Mouse (Mus musculus) kidney, embryonic 14.5 days (tissue): Measurements from ENCODE around the gene C1qtnf3. TPM values are rescaled to one million over a fixed set of nuclear protein-coding genes. Genes with fewer than 3 reads are reported as not detected.

Source experiments
- ATAC-seq: fragments of 200-750 bp; cut with Nextera tagmentation; 2 replicates; pipeline ENCODE4 v1.8.0; 2017; ENCODE audit warnings: moderate number of reproducible peaks, mild to moderate bottlenecking, moderate TSS enrichment, moderate library complexity; ENCODE audit not compliant: low FRiP score, low TSS enrichment
- H3K27ac ChIP-seq: fragments of 300-500 bp; sonication (generic); 2 replicates; pipeline ENCODE4 v1.5.1; 2014; ENCODE audit warnings: low read depth, mild to moderate bottlenecking, low read length, moderate library complexity, mixed read lengths
- H3K27me3 ChIP-seq: fragments of 300-500 bp; sonication (generic); 2 replicates; pipeline ENCODE4 v1.6.1; 2014; ENCODE audit warnings: mild to moderate bottlenecking, low read length; ENCODE audit not compliant: control insufficient read depth, insufficient read depth
- H3K36me3 ChIP-seq: fragments of 300-500 bp; sonication (generic); 2 replicates; pipeline ENCODE4 v1.6.1; 2014; ENCODE audit warnings: low read length, mixed read lengths; ENCODE audit not compliant: control insufficient read depth, insufficient read depth
- H3K4me1 ChIP-seq: fragments of 300-500 bp; sonication (generic); 2 replicates; pipeline ENCODE4 v1.6.1; 2014; ENCODE audit warnings: low read length, mixed read lengths; ENCODE audit not compliant: control insufficient read depth, insufficient read depth
- H3K4me2 ChIP-seq: fragments of 300-500 bp; sonication (generic); replicated peaks from 2 replicates; pipeline ENCODE4 v1.6.1; 2014; ENCODE audit warnings: low read depth, mild to moderate bottlenecking, low read length
- H3K4me3 ChIP-seq: fragments of 300-500 bp; sonication (generic); 2 replicates; pipeline ENCODE4 v1.5.1; 2014; ENCODE audit warnings: mild to moderate bottlenecking, low read length
- H3K9ac ChIP-seq: fragments of 300-500 bp; sonication (generic); 2 replicates; pipeline ENCODE4 v1.6.1; 2014; ENCODE audit warnings: low read depth, mild to moderate bottlenecking, low read length, moderate library complexity
- H3K9me3 ChIP-seq: fragments of 300-500 bp; sonication (generic); 2 replicates; pipeline ENCODE4 v1.6.1; 2016; ENCODE audit warnings: low read length; ENCODE audit not compliant: control insufficient read depth
- WGBS: fragments of 180-500 bp; shearing (Covaris S2); extraction: QIAGEN DNeasy Blood & Tissue Kit; methylation state at CpG from one replicate; pipeline ENCODE4 v1.1.7; 2014; 5-methylcytosine and 5-hydroxymethylcytosine counted together
- polyA plus RNA-seq: library from polyadenylated mRNA; unstranded; fragments of >200 nt; fragmentation: Nextera tagmentation; extraction: Ambion mirVana; gene quantifications from 2 replicates; pipeline ENCODE4 v1.2.1, GENCODE M21; 2014

Gene C1qtnf3
- polyA plus RNA-seq, 1 experiment from 2014 or later: 8.1 TPM

DNA sequence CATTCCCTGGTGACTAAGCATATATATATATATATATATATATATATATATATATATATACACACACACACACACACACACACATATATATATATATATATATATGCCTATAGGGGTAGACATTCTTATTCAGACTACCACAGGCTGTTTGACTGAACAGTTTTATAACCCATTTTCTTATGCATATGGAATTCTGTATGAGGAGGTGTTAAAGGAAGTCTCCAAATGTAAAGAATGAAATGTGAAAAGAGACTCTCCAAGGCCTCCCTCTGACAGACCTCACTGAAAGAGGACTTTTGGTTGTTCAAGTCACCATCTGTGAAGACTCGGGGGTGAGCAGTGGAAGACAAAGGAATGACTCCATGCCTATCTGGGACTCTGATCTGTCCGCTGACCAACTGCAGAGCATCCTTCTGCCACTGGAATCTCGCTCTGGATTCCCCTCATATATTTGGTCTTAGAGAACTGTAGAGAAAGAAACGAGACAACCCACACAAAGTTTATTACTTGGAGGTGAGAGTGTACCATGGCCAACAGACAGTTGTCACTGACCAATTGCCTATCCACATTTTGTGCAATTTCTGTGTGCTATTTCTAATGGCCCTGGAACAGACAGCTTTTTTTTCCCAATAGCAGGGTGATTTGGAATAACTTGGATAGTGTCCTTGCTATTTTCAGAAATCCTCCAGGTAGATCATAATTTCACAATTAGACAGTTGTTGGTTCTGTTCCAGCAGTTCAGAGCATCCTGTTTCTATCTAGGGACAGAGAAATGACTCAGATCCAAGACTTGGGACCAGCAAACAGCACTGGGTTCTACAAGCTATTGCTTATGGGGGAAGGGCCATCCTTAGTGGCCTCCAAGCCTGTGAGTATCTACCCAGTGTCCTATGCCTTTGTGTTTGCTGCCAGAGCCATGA, 28.8 kb upstream of the C1qtnf3 start:
- no peaks in the 10 kb centered on the region for H3K4me1 ChIP-seq
- H3K4me3 ChIP-seq: no peak overlapping the region
- H3K27me3 ChIP-seq: no peaks in the 10 kb centered on the region
- H3K4me2 ChIP-seq: no peak overlapping the region
- no peak overlapping the region for H3K9ac ChIP-seq
- WGBS: 69% methylated on average over 4 of the region's 4 CpGs
- ATAC-seq: no peak
- H3K27ac ChIP-seq: no peak overlapping the region
- H3K9me3 ChIP-seq: no peaks in the 10 kb centered on the region
- no peaks in the 10 kb centered on the region for H3K36me3 ChIP-seq

DNA sequence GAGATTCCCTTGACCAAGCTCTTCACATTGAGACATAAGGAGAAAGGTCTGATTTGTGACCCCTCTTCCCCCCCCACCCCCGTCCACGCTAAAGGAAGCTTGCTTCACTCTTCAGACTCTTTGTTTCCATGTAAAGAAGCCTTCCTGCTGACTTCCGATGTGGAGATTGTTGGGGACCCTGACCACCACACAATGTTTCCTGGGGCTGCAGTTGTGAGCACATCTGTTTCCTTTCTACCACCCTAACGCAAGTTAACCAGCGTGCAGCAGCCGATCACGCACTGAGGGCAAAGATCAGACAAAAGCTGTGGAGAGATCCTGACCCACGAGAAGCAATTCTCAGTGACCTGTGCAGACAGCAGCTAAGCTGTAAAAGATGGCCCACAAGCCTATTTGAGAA, 24.8 kb upstream of the C1qtnf3 start:
- H3K27ac ChIP-seq: no peak overlapping the region
- no peak for ATAC-seq

DNA sequence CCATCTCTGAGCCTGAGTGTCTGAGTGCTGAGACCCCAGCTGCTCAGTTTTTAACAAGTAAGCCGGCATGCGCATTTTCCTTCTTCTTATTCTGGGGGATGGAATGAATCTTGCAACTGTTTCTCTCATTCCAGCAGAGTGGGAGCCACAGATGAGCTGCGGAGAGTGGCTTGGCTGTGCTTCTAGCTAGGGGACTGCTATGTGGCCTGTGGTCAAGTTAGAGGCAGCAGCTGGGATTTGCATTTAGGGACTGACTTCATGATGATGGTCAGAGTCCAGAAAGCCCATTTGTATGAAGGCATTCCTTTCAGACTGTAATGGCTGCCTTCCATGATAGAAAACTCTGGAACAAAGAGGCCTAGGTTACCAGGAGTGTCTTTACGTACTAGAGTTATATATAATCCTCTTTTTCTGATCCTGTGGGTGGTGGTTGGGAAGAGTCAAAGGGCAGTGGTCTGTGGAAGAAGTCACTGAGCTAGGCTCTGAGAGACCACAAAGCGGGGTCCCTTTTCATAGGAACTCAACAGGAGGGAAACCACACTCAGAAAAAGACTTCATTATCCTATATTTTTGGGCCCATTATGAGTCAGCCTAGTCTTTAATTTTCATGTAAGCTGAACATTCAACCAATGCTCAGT, 23.4 kb upstream of the C1qtnf3 start:
- H3K9me3 ChIP-seq: no peaks in the 10 kb centered on the region
- H3K27me3 ChIP-seq: no peaks in the 10 kb centered on the region
- H3K27ac ChIP-seq: no peak overlapping the region
- ATAC-seq: no peak
- WGBS: 94% methylated on average over 5 of the region's 5 CpGs
- H3K4me3 ChIP-seq: no peak overlapping the region
- no peaks in the 10 kb centered on the region for H3K36me3 ChIP-seq
- H3K4me1 ChIP-seq: no peaks in the 10 kb centered on the region
- no peak overlapping the region for H3K4me2 ChIP-seq
- no peak overlapping the region for H3K9ac ChIP-seq

More for the DNA sequence above, 24.8 kb upstream of the C1qtnf3 start:
- Histone ChIP-seq H3K36me3 (no peaks in the 10 kb centered on the region), H3K27me3 (no peaks in the 10 kb centered on the region), H3K4me1 (no peaks in the 10 kb centered on the region), H3K9me3 (no peaks in the 10 kb centered on the region), H3K4me3 (no peak overlapping the region), H3K9ac (no peak overlapping the region), H3K4me2 (no peak overlapping the region)
- 59% methylated on average over 8 of the region's 8 CpGs for WGBS

DNA sequence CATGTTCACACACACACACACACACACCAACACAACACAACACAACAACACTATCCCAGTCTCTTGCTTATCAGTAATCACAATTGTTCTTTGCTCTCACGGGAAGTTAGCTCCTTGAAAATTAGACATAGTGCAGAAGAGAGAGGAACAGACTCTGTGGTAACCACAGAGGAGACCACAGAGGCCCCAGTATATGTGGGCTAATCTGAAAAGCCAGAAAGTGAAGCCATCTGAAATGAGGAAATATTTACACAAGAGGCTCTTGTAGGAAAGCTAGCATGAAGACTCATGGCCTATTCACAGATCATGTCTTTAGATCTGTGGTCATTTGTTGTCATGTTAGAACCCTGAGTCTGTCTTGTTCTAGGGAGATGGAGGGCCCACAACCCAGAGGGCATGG, 18.2 kb upstream of the C1qtnf3 start:
- Histone ChIP-seq H3K36me3 (no peaks in the 10 kb centered on the region), H3K4me1 (no peaks in the 10 kb centered on the region), H3K4me3 (no peak overlapping the region), H3K27ac (no peak overlapping the region), H3K9me3 (no peaks in the 10 kb centered on the region), H3K4me2 (no peak overlapping the region), H3K9ac (no peak overlapping the region), H3K27me3 (no peaks in the 10 kb centered on the region)
- no peak for ATAC-seq
- 70% methylated on average over 1 of the region's 1 CpGs for WGBS

DNA sequence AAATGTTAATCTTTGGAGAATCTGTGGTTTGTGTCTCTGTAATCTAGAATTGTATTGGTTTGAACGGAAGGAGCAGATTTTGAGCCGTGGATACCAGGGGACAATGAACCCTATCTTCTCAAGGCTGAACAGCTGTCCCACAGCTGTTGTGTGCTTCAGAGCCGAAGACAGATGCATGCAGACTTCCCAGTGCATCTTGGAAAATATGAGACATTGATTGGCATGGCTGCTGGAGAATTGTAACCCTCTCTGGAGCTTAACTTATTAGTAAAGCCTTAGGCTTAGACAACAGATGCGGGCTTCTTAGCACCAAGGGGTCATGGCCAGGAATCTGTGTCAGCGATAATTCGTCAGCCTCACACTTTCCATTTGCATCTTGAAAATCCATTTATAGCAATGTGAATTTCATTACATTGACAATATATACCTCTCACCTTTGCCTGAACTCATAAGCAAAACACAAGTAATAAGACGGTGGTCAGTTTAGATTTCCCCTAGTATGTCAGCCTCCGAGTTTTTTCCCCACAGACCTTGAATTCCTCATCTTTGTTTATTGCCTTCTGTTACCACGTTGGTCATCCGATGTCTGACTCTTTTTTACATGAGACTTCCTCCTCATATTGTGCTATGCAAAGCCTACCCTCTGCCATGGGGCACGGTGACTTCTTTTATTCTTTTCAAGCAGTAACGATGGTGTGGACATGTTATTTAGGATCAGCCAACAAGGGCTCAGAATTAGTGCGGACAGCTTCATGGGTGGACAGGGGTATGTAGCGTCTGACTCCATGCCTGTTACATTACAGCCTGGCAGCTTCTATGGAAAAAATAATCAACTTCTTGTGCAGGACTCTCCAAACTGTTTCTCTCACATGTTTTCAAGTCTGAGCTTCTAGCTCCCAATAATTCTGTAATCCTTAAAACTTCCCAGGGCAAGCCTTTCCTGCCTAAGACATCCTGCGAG, 11.7 kb upstream of the C1qtnf3 start:
- Histone ChIP-seq H3K4me2 (no peak overlapping the region), H3K9me3 (no peaks in the 10 kb centered on the region), H3K27me3 (no peaks in the 10 kb centered on the region), H3K27ac (no peak overlapping the region), H3K4me3 (no peak overlapping the region), H3K9ac (no peak overlapping the region), H3K4me1 (no peaks in the 10 kb centered on the region), H3K36me3 (no peaks in the 10 kb centered on the region)
- 73% methylated on average over 15 of the region's 15 CpGs for WGBS
- ATAC-seq: no peak

DNA sequence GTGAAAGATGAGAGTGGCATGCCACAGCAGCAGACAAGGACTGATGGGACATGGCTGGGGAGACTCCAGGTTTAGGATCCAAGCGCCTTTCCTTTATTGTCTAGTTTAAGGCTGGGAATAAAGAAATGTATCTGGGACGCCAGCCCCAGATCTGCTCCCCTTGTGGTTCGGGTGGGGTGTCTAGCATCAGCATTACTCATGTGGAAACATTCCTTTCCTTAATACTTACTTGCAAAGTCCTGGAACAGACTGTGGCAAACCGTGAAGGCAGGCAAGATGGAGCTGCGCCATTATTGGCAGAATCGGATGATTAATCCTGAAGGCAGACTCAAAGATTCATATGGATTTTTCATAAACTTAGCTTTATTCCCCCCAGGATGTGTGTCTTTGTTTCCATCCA, 10.2 kb upstream of the C1qtnf3 start:
- H3K27me3 ChIP-seq: no peaks in the 10 kb centered on the region
- no peak overlapping the region for H3K9ac ChIP-seq
- no peak overlapping the region for H3K27ac ChIP-seq
- no peak for ATAC-seq
- no peaks in the 10 kb centered on the region for H3K9me3 ChIP-seq
- H3K4me3 ChIP-seq: no peak overlapping the region
- no peak overlapping the region for H3K4me2 ChIP-seq
- no peaks in the 10 kb centered on the region for H3K36me3 ChIP-seq
- no peaks in the 10 kb centered on the region for H3K4me1 ChIP-seq
- 83% methylated on average over 6 of the region's 6 CpGs for WGBS

DNA sequence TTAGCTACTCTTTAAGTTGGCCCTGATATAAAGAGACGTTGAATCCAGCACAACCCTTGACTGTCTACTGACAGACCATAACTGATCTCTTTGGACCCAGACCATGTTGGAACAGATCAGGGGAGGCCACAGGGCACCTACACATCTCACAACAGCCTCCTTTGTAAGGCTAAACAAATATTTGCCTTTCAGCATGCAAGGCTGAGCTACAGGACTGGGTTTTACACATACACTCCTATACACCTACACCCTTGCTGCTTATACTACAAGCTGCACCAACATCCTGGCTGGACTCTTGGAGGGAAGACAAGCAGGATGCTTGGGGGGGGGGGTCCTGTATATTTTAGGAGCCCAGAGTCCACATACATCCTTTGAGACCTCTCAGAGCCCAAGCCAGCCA, 4.3 kb upstream of the C1qtnf3 start:
- WGBS: 79% methylated on average over 1 of the region's 1 CpGs
- Histone ChIP-seq H3K36me3 (no peaks in the 10 kb centered on the region), H3K27me3 (no peaks in the 10 kb centered on the region), H3K9ac (no peak overlapping the region), H3K27ac (no peak overlapping the region), H3K4me3 (no peak overlapping the region), H3K4me1 (peaks cover 8% of the 10 kb centered on the region), H3K4me2 (no peak overlapping the region), H3K9me3 (no peaks in the 10 kb centered on the region)
- ATAC-seq: no peak

DNA sequence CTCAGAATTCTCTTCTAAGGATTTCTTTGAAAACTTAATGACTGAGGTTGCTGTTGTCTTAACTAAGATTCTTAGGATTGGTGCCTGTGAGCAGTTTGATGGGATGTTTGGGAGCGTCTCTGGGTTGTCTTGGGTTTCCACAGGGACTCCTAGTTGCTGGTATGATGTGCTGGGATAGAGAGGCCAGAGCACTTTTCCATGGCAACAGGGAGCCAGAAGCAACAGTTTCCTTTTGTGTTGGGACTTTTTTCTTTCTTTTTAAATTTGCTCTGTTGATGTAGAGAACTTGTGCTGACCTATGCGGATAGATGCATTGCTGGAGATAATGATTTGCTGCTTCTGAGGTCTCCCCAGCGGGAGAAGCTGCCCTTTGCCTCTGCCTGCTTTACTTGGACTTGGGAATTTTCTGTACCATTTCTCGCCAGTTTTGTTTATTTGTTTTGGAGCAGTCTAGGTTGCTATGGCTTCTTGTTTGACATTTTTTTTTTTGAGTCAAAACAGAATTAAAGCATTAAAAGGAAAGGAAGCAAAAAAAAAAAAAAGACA, 701 bp downstream of the C1qtnf3 start:
- H3K4me3 ChIP-seq: no peak overlapping the region
- 35% methylated on average over 4 of the region's 4 CpGs for WGBS

More for the DNA sequence above, 701 bp downstream of the C1qtnf3 start:
- Histone ChIP-seq H3K27me3 (no peaks in the 10 kb centered on the region), H3K9me3 (no peaks in the 10 kb centered on the region), H3K36me3 (no peaks in the 10 kb centered on the region), H3K27ac (peak overlapping the region; percentile 72; the same call in 1 of the 2 replicates), H3K4me2 (0 out of 2 replicates have a peak overlapping the region, but pooled peaks have one; percentile 1), H3K4me1 (peaks cover 8% of the 10 kb centered on the region), H3K9ac (no peak overlapping the region)
- ATAC-seq: peak; percentile 40; the same call in 1 of the 2 replicates
